Mouse (Mus musculus): ENCODE results near the gene Iqce.

The Iqce gene

DNA sequence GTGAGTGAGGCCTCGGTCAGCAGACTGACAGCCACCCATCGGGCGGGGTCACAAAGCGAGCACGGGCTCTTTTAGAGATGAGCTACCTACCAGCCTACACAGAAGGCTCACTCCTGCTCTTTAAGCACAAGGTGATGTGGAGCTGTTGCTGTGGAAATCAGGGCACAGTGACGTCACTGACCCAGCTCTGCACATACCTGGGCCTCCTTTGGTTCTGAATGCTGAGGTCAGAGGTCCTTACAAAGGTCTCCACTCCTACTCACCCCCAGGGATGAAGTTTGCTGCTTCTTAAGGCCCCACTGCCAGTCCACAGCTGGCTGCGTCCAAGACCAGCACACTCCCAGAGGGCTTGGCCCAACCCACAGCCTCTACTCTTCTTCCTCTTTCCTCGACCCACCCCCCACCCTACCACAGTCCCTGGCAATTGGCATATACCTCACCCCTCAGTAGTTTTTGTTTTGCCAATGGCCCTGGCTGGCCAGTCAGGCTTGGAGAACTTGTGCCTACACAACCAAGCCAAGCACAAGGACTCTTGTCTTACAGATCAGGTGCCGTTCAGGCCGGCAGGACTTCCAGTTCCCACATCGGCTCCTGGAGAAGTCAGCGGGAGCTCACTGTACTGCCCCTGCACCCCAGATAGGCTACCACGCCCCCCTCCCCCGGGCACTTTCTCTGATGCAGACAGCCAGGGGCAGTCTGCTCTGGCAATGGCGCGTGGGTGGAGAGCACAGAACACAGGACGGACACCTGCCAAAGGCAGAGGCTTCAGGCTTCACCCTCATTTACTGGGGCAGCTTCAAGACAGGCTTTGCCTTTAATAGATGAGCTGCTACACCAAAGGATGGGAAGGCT lies 39.2 kb downstream of the Iqce start:
- ATAC-seq (ENCODE audit: insufficient number of reproducible peaks, low FRiP score, low TSS enrichment), result no peak

- ATAC-seq (ENCODE audit: insufficient number of reproducible peaks, low FRiP score, low TSS enrichment), result no peak
These were observed 40.1 kb downstream of the Iqce start for GRCm38 (mm10) chr5:140661875-140662643.

GRCm38 (mm10) chr5:140661427-140661826 lies 40.8 kb downstream of the Iqce start:
- no peak for ATAC-seq (ENCODE audit: insufficient number of reproducible peaks, low FRiP score, low TSS enrichment)

DNA sequence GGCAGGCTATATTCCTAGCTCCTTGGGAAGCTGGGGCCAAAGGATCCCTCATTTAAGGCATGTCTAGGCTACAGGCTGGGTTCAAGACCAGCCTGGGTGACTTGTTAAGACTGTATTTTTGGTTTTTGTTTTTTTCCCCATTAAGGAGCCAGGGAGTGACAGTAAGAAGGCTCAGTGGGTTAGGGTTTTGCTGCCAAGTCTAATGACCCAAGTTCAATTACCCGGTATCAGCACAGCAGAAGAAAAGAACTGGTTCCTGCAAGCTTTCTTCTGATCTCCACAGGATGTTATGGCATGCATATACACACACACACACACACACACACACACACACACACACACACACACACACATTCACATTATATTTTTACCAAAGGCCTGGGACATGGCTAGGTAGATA lies 41.8 kb downstream of the Iqce start:
- no peak for ATAC-seq (ENCODE audit: insufficient number of reproducible peaks, low FRiP score, low TSS enrichment)

DNA sequence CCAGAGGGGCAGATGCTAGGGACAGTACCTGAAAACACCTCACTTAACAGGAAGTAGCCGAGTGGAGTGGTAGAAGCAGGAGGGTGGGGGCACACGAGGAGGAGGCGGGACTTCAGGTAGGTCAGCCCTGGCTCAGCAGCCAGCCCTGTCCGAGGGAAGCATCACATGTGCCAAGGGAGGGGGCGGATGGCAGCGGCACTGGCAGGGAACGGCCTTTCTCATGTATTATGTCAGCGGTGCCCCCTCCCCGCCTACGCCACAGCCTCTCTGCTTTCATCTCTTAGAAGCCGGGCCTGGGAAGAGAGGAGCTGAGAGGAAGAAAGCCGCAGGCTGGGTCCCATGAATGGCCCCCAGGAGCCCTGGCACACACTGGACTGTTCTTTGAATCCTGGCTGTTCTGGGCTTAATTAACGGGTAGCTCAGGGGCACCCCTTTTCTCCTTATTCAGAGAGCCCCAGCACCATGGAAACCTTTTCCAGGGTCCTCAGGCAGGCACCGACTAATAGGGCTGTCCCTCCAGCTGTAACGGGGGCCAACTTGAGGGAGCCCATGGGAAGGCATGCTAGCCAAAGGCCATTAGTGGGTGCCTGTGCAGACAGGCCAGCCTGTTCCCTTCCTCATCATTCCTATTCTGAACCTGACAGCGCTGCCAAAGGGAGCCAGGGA lies 42.4 kb downstream of the Iqce start:
- peak; percentile 53; the same call in 1 of the 2 replicates for ATAC-seq (ENCODE audit: insufficient number of reproducible peaks, low FRiP score, low TSS enrichment)

DNA sequence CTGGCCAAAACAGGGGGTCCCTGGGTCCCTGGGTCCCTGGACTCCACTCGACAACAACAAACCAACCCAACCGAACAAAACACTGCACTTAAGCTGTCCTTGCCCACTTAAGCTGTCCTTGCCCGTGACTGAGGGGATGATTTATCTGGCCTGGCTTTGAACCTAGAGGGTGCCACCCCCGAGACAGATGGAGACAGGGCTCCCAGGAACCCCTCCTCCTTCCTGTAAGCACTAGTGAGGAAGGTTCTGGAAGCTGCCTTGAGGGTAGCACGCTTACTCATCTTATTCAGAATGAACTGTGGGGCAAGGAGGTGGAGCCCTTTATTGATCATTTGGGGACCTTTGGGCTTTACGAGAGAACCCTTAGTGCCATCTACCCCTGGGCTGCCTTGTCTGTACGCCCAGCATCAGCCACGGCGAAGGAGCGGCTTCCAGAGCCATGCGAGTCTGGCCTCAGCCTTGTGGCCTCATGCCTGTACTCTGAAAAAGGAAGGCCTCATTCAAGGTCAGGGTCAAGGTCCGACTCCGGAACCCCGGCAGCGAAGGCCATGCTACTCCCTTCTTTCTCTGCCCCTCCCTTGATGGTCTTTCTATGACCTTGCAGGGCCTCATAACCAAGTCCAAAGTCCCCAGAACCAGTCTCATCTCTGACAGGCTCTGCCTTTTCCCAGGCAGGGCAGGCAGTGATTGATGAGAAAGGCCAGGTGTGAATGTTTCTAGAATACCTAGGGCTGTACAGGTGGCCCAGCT lies 47.9 kb downstream of the Iqce start:
- no peak for ATAC-seq (ENCODE audit: insufficient number of reproducible peaks, low FRiP score, low TSS enrichment)

- no peak for ATAC-seq (ENCODE audit: insufficient number of reproducible peaks, low FRiP score, low TSS enrichment)
These were observed 49.6 kb downstream of the Iqce start for GRCm38 (mm10) chr5:140652587-140652986.

GRCm38 (mm10) chr5:140651231-140651630 lies 50.9 kb downstream of the Iqce start:
- no peak for ATAC-seq (ENCODE audit: insufficient number of reproducible peaks, low FRiP score, low TSS enrichment)

DNA sequence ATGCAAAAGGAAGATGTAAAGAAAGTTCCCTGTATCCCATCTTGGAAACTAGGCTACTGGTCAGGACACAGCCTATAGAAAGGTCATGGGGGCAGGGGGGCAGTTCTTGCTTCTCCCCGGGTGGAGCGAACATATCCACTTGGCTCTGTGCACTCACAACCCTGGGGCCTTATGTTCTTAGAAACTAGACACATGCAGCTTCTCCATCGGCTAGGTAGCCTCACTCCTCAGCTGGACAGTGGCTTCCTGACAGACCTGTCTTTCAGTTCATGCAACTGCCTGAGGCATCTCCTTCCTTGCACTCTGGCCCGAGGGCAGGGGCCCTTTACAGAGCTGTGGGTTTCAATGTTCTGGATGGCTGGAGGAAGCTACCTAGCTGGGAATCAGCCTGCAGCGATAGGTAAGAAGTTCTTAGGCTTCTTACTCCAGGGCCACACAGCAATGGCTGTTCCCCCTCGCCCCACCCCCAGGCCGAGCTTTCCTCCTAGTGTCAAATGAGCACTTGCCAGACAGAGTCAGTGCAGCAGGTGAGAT lies 52.2 kb downstream of the Iqce start:
- no peak for ATAC-seq (ENCODE audit: insufficient number of reproducible peaks, low FRiP score, low TSS enrichment)

DNA sequence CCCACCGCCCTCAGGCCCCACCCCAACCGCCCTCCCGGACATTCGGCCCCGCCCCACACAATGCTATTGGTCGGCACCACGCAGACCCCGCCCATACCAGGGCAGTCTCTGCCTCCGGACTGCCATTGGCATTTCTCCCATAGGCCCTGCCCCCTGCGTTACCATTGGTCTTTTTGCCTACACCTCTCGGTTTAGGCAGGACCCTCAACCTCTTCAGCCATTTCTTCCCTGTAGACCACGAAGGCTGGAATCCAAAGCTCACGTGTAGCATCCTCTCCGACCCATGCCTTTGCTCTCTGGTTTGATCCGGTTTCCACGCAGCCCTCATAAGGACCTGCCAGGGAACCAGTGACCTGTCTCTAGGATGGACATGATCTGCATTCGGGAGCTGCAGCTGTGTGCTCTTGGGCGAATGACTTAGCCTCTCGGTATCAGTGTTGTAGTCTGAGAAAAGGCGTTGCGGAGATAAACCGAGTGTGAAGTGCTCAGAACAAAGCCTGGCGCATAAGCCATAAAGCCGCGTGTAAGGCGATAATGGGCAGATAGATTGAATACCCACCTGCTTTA lies 53.0 kb downstream of the Iqce start:
- peak; percentile 73 for ATAC-seq (ENCODE audit: insufficient number of reproducible peaks, low FRiP score, low TSS enrichment)

DNA sequence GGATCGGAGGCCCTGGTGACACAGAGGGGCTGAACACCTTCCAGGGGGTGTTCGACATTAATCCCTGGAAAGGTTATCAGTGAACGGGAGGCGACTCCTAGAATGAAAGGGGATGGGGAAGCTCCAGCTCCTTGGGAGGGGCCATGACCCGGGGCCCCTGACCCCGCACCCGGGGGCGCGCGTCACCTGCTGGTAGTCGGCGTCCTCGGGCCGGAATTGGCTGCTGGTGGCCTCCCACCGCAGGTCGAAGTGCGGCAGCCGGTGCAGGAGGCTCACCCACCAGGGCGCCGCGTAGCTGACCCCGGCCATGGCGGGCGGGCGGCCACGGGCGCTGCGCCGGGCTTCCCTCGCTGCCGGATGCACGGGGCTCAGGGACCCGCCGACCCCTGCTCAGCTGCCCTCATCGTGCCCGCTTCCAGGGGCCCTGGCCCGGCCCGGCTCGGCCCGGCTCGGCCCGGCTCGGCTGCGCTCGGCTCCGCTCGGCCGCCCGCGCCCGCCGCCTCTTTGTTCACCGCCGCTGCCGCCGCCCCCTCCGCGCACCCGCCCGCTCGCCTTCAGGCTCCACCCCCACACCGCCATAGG lies 53.6 kb downstream of the Iqce start, which contains the start of gene Ttyh3:
Gene Ttyh3, minus strand, starts transcription at position 513 of the 582 bp plus-strand sequence.
- ATAC-seq (ENCODE audit: insufficient number of reproducible peaks, low FRiP score, low TSS enrichment), result peak; percentile 56

GRCm38 (mm10) chr5:140647821-140648518 lies 54.2 kb downstream of the Iqce start:
- 0 out of 2 replicates have a peak, but pooled peaks have one; percentile 2 for ATAC-seq (ENCODE audit: insufficient number of reproducible peaks, low FRiP score, low TSS enrichment)

DNA sequence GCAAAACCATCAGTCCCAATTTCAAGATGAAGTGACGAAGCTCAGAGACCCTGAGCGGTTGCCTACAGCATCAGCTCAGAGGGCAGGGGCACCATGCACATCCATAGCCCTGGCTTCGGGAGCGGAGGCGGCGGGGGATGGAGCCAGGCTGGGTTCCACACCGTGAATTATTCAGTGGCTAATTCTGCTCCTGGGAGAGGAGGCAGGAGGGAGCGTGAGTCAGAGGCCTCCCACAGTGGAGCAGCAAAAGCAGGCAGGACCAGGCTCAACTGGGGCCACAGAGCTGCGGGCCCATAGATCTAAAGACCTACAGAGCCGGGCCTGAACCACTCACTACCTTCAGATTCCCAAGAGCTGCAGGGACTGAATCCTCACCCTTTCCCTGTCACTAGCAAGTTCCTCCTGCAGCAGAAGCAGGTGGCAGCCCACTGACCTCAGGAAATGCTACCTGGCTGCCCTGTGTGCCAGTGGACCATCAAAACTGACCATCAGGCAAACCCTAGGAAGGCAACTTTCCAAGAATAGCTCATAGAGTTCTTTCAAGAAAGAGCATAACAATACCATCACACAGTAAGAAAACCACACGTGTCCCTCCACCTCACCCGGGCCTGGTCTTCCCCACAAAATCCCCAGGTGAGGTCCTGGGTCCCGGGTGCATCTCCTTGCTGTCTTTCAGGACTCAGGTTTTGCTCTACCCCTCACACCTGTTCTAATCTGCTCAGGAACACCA lies 55.0 kb downstream of the Iqce start:
- ATAC-seq (ENCODE audit: insufficient number of reproducible peaks, low FRiP score, low TSS enrichment), result no peak

DNA sequence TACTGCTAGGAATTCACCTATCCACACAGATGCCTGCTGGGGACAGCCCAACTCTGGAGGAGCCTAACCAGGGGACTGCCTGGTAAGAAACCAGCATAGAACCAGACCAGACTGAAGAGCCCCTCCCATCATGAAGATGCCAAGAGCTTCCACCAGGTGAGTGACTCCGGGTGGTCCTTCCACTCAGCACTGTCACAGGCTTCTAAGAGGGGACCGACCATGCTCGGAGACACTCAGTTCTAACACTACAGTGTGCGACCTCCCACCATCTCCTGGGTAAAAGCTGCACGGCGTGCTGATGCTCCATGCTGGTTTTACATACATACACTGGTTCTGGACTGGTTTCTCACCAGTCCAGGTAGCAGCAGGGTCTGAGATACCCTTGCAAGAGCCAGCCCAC lies 56.0 kb downstream of the Iqce start:
- no peak for ATAC-seq (ENCODE audit: insufficient number of reproducible peaks, low FRiP score, low TSS enrichment)

GRCm38 (mm10) chr5:140645454-140645853 lies 56.7 kb downstream of the Iqce start:
- ATAC-seq (ENCODE audit: insufficient number of reproducible peaks, low FRiP score, low TSS enrichment), result no peak

- ATAC-seq (ENCODE audit: insufficient number of reproducible peaks, low FRiP score, low TSS enrichment), result no peak
These were observed 57.4 kb downstream of the Iqce start for GRCm38 (mm10) chr5:140644702-140645201.

DNA sequence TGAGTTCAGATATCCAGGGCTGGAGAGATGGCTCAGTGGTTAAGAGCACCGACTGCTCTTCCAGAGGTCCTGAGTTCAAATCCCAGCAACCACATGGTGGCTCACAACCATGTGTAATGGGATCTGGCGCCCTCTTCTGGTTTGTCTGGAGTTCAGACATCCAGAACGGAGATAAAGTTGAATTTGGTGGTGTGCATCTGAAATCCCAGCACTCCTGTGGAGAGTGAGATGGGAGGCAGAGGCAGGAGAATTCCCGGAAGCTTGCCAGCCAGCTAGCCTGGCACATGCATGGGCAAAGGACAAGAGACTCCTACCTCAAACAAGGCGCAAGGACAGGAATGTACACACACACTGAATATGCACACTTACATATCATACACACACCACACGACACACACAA lies 57.9 kb downstream of the Iqce start:
- ATAC-seq (ENCODE audit: insufficient number of reproducible peaks, low FRiP score, low TSS enrichment), result no peak

GRCm38 (mm10) chr5:140642076-140642475 lies 60.1 kb downstream of the Iqce start:
- ATAC-seq (ENCODE audit: insufficient number of reproducible peaks, low FRiP score, low TSS enrichment), result no peak
